Comparison of ENCODE assay signal across 8 mouse cellular contexts in genomic region chr15:98569216-98569615, GRCm38 (mm10). TPM values are rescaled to one million over a fixed set of nuclear protein-coding genes. Genes with fewer than 3 reads are reported as not detected.
DNase-seq lines count a peak whose midpoint lies in the region; ATAC-seq and TF ChIP-seq lines count a peak whose summit lies in the region.

No protein-coding gene starts in this region.

- DNase-seq in kidney, adult 9 months, result no peak
- no peak for DNase-seq in midbrain, postnatal 0 days (ENCODE audit: low spot score)
- DNase-seq in embryo, embryonic 10.5 days (ENCODE audit: low spot score), result no peak
- DNase-seq in Muller cell, postnatal 12 days (ENCODE audit: inconsistent ontology term), result no peak
- no peak for DNase-seq in right cerebral cortex, postnatal 14 days

- H3K4me2 ChIP-seq in kidney, embryonic 15.5 days, result peak overlapping the region; percentile 78
- H3K4me2 ChIP-seq in hindbrain, embryonic 16.5 days (ENCODE audit: low read length), result peak overlapping the region; percentile 63
- H3K4me2 ChIP-seq in midbrain, postnatal 0 days (ENCODE audit: low read depth, low read length, poor library complexity, severe bottlenecking), result peak overlapping the region; percentile 74; the same call in 1 of the 2 replicates

- TF ChIP-seq CTCF in cortical plate, adult 2 months (IDR thresholded peaks at IDR 0.05; ENCODE audit: extremely low read depth, insufficient read depth, low read length), result no peak
- no peak for TF ChIP-seq CTCF in midbrain, postnatal 0 days (IDR thresholded peaks at IDR 0.05)

- WGBS in kidney, embryonic 15.5 days, result 61% methylated on average over 7 of the region's 7 CpGs
- 74% methylated on average over 7 of the region's 7 CpGs for WGBS in hindbrain, embryonic 16.5 days
- 74% methylated on average over 7 of the region's 7 CpGs for WGBS in midbrain, postnatal 0 days

- ATAC-seq in kidney, embryonic 15.5 days (replicated peaks; ENCODE audit: low FRiP score), result no peak
- no peak for ATAC-seq in hindbrain, embryonic 16.5 days
- ATAC-seq in midbrain, postnatal 0 days (ENCODE audit: low FRiP score), result no peak

- no peaks in the 10 kb centered on the region for H3K9me3 ChIP-seq in kidney, embryonic 15.5 days (replicated peaks)
- H3K9me3 ChIP-seq in hindbrain, embryonic 16.5 days (ENCODE audit: control insufficient read depth, low read length), result no peaks in the 10 kb centered on the region
- H3K9me3 ChIP-seq in midbrain, postnatal 0 days (ENCODE audit: low read length), result no peaks in the 10 kb centered on the region

- peaks cover 3% of the 10 kb centered on the region; the same call in 1 of the 2 replicates for H3K36me3 ChIP-seq in kidney, embryonic 15.5 days
- no peaks in the 10 kb centered on the region for H3K36me3 ChIP-seq in hindbrain, embryonic 16.5 days (ENCODE audit: control insufficient read depth, insufficient read depth, low read length)
- no peaks in the 10 kb centered on the region for H3K36me3 ChIP-seq in midbrain, postnatal 0 days (ENCODE audit: insufficient read depth, low read length)

- peak overlapping the region; percentile 73 for H3K4me3 ChIP-seq in kidney, embryonic 15.5 days (replicated peaks)
- H3K4me3 ChIP-seq in cortical plate, adult 2 months (ENCODE audit: insufficient read depth, low read length), result peak overlapping the region; percentile 97; the same call in 1 of the 2 replicates
- H3K4me3 ChIP-seq in hindbrain, embryonic 16.5 days (ENCODE audit: low read length), result no peak overlapping the region
- H3K4me3 ChIP-seq in midbrain, postnatal 0 days (ENCODE audit: low read depth, low read length), result peak overlapping the region; percentile 91; the same call in 1 of the 2 replicates

- peak overlapping the region; percentile 95 for H3K27ac ChIP-seq in kidney, embryonic 15.5 days
- H3K27ac ChIP-seq in cortical plate, adult 2 months (ENCODE audit: insufficient read depth, low read length), result no peak overlapping the region
- no peak overlapping the region for H3K27ac ChIP-seq in hindbrain, embryonic 16.5 days (ENCODE audit: low read depth, low read length)
- H3K27ac ChIP-seq in midbrain, postnatal 0 days (ENCODE audit: low read depth, low read length), result no peak overlapping the region

- peaks cover 27% of the 10 kb centered on the region for H3K4me1 ChIP-seq in kidney, embryonic 15.5 days
- peaks cover 7% of the 10 kb centered on the region for H3K4me1 ChIP-seq in cortical plate, adult 2 months (ENCODE audit: control insufficient read depth, insufficient read depth, low read length)
- H3K4me1 ChIP-seq in hindbrain, embryonic 16.5 days (ENCODE audit: control insufficient read depth, insufficient read depth, low read depth, low read length), result peaks cover 22% of the 10 kb centered on the region
- H3K4me1 ChIP-seq in midbrain, postnatal 0 days (ENCODE audit: insufficient read depth, low read length), result peaks cover 17% of the 10 kb centered on the region

- no peaks in the 10 kb centered on the region for H3K27me3 ChIP-seq in kidney, embryonic 15.5 days
- no peaks in the 10 kb centered on the region for H3K27me3 ChIP-seq in hindbrain, embryonic 16.5 days (replicated peaks; ENCODE audit: control insufficient read depth, insufficient read depth, low read length)
- H3K27me3 ChIP-seq in midbrain, postnatal 0 days (ENCODE audit: insufficient read depth, low read length), result no peaks in the 10 kb centered on the region

- peak overlapping the region; percentile 72; the same call in 1 of the 2 replicates for H3K9ac ChIP-seq in kidney, embryonic 15.5 days
- peak overlapping the region; percentile 84 for H3K9ac ChIP-seq in hindbrain, embryonic 16.5 days (ENCODE audit: low read depth, low read length)
- 0 out of 2 replicates have a peak overlapping the region, but pooled peaks have one; percentile 84 for H3K9ac ChIP-seq in midbrain, postnatal 0 days (replicated peaks; ENCODE audit: low read length, poor library complexity, severe bottlenecking)

- TF ChIP-seq POLR2A in cortical plate, adult 2 months (IDR thresholded peaks at IDR 0.05; ENCODE audit: extremely low read depth, insufficient read depth, low read length), result no peak

RNA-seq across cellular contexts. Expression of gene Ccnt1, which starts 1.5 kb away (rescaled TPM):
- polyA plus RNA-seq in kidney, embryonic 15.5 days (2015; fragmentation: Nextera tagmentation; extraction: Ambion mirVana), result 61.0 and 66.4 TPM in 2 replicates
- 17.4 and 17.9 TPM in 2 replicates for polyA plus RNA-seq in cortical plate, adult 2 months (2012; rRNA removed)
- polyA plus RNA-seq in hindbrain, embryonic 16.5 days (2015; fragmentation: Nextera tagmentation; extraction: Ambion mirVana), result 58.9 and 69.4 TPM in 2 replicates
- total RNA-seq in midbrain, postnatal 0 days (2014; rRNA removed), result 36.1 and 54.6 TPM in 2 replicates
- polyA plus RNA-seq in midbrain, postnatal 0 days (2015; fragmentation: Nextera tagmentation; extraction: Ambion mirVana), result 47.4 and 49.7 TPM in 2 replicates

RNA-seq across cellular contexts. Expression of gene 4930415O20Rik, which starts 1.6 kb away (rescaled TPM):
- 0.76 TPM in 1 of 2 replicates, not detected in the other for polyA plus RNA-seq in kidney, embryonic 15.5 days (2015; fragmentation: Nextera tagmentation; extraction: Ambion mirVana)
- not detected in 2 replicates for polyA plus RNA-seq in cortical plate, adult 2 months (2012; rRNA removed)
- 0.30 and 0.31 TPM in 2 replicates for polyA plus RNA-seq in hindbrain, embryonic 16.5 days (2015; fragmentation: Nextera tagmentation; extraction: Ambion mirVana)
- 0.82 TPM in 1 of 2 replicates, not detected in the other for total RNA-seq in midbrain, postnatal 0 days (2014; rRNA removed)
- 0.31 TPM in 1 of 2 replicates, not detected in the other for polyA plus RNA-seq in midbrain, postnatal 0 days (2015; fragmentation: Nextera tagmentation; extraction: Ambion mirVana)

RNA-seq across cellular contexts. Expression of gene Kansl2, which starts 35.2 kb away (rescaled TPM):
- 115 and 121 TPM in 2 replicates for polyA plus RNA-seq in kidney, embryonic 15.5 days (2015; fragmentation: Nextera tagmentation; extraction: Ambion mirVana)
- 52.9 and 55.7 TPM in 2 replicates for polyA plus RNA-seq in cortical plate, adult 2 months (2012; rRNA removed)
- 90.4 and 102 TPM in 2 replicates for polyA plus RNA-seq in hindbrain, embryonic 16.5 days (2015; fragmentation: Nextera tagmentation; extraction: Ambion mirVana)
- total RNA-seq in midbrain, postnatal 0 days (2014; rRNA removed), result 57.4 and 66.2 TPM in 2 replicates
- polyA plus RNA-seq in midbrain, postnatal 0 days (2015; fragmentation: Nextera tagmentation; extraction: Ambion mirVana), result 101 and 102 TPM in 2 replicates

RNA-seq across cellular contexts. Expression of gene Adcy6, which starts 40.7 kb away (rescaled TPM):
- polyA plus RNA-seq in kidney, embryonic 15.5 days (2015; fragmentation: Nextera tagmentation; extraction: Ambion mirVana), result 23.6 and 25.4 TPM in 2 replicates
- 38.2 and 44.3 TPM in 2 replicates for polyA plus RNA-seq in cortical plate, adult 2 months (2012; rRNA removed)
- polyA plus RNA-seq in hindbrain, embryonic 16.5 days (2015; fragmentation: Nextera tagmentation; extraction: Ambion mirVana), result 9.1 and 10.1 TPM in 2 replicates
- 38.0 and 40.3 TPM in 2 replicates for total RNA-seq in midbrain, postnatal 0 days (2014; rRNA removed)
- 5.5 and 7.2 TPM in 2 replicates for polyA plus RNA-seq in midbrain, postnatal 0 days (2015; fragmentation: Nextera tagmentation; extraction: Ambion mirVana)
